Mouse (Mus musculus): ENCODE measurements around the gene Ccdc157. TPM values are rescaled to one million over a fixed set of nuclear protein-coding genes. Genes with fewer than 3 reads are reported as not detected.

The Ccdc157 gene
- polyA plus RNA-seq, 1 experiment: 9.4 TPM

- peaks cover 2% of the 10 kb centered on the region; the same call in 1 of the 2 replicates for H3K4me1 ChIP-seq (ENCODE audit: control insufficient read depth, insufficient read depth, low read length)
- no peak for TF ChIP-seq CTCF (IDR thresholded peaks at IDR 0.05; ENCODE audit: borderline replicate concordance, insufficient read depth, low read length)
- TF ChIP-seq POLR2A (IDR thresholded peaks at IDR 0.05; ENCODE audit: low read depth, low read length): peak; percentile 99
- H3K4me3 ChIP-seq (ENCODE audit: insufficient read depth, low read length): peak overlapping the region; percentile 46
- peak overlapping the region; percentile 63 for H3K27ac ChIP-seq (ENCODE audit: insufficient read depth, low read length)
These were observed 63.8 kb downstream of the Ccdc157 start for GRCm38 (mm10) chr11:4096054-4096984.

- Histone ChIP-seq H3K4me1 (ENCODE audit: control insufficient read depth, insufficient read depth, low read length) (peaks cover 2% of the 10 kb centered on the region; the same call in 1 of the 2 replicates), H3K27ac (ENCODE audit: insufficient read depth, low read length) (peak within 1 kb of the TSS; percentile 37), H3K4me3 (ENCODE audit: insufficient read depth, low read length) (peak within 1 kb of the TSS; percentile 44)
- TF ChIP-seq POLR2A (IDR thresholded peaks at IDR 0.05; ENCODE audit: low read depth, low read length): no peak; the same call in 1 of the 2 replicates
- peak; percentile 19; the same call in 1 of the 2 replicates for TF ChIP-seq CTCF (IDR thresholded peaks at IDR 0.05; ENCODE audit: borderline replicate concordance, insufficient read depth, low read length)
These were observed 64.7 kb downstream of the Ccdc157 start, which contains the start of gene Mtfp1 for GRCm38 (mm10) chr11:4095171-4096053. Gene Mtfp1, minus strand, starts transcription at chr11:4095445.

GRCm38 (mm10) chr11:4094378-4095170, 65.5 kb downstream of the Ccdc157 start:
- TF ChIP-seq POLR2A (IDR thresholded peaks at IDR 0.05; ENCODE audit: low read depth, low read length): no peak
- no peak for TF ChIP-seq CTCF (IDR thresholded peaks at IDR 0.05; ENCODE audit: borderline replicate concordance, insufficient read depth, low read length)
- H3K4me1 ChIP-seq (ENCODE audit: control insufficient read depth, insufficient read depth, low read length): peaks cover 2% of the 10 kb centered on the region; the same call in 1 of the 2 replicates
- H3K4me3 ChIP-seq (ENCODE audit: insufficient read depth, low read length): peak overlapping the region; percentile 15; the same call in 1 of the 2 replicates
- no peak overlapping the region for H3K27ac ChIP-seq (ENCODE audit: insufficient read depth, low read length)

- peaks cover 2% of the 10 kb centered on the region; the same call in 1 of the 2 replicates for H3K4me1 ChIP-seq (ENCODE audit: control insufficient read depth, insufficient read depth, low read length)
- H3K4me3 ChIP-seq (ENCODE audit: insufficient read depth, low read length): no peak overlapping the region
- no peak overlapping the region for H3K27ac ChIP-seq (ENCODE audit: insufficient read depth, low read length)
- no peak for TF ChIP-seq POLR2A (IDR thresholded peaks at IDR 0.05; ENCODE audit: low read depth, low read length)
- no peak for TF ChIP-seq CTCF (IDR thresholded peaks at IDR 0.05; ENCODE audit: borderline replicate concordance, insufficient read depth, low read length)
These were observed 66.4 kb downstream of the Ccdc157 start for GRCm38 (mm10) chr11:4093459-4094377.

Other genes with a start within 250 kb of the Ccdc157 start
- gene Slc35e4, start 245.6 kb downstream of the Ccdc157 start, polyA plus RNA-seq (2011; ENCODE audit: insufficient read length, low read depth, missing spikeins): 12.0 and 13.1 TPM in 2 replicates
- 75.4 and 97.1 TPM in 2 replicates for gene Tcn2, start 228.1 kb downstream of the Ccdc157 start, polyA plus RNA-seq (2011; ENCODE audit: insufficient read length, low read depth, missing spikeins)
- 146 and 152 TPM in 2 replicates for gene Pes1, start 196.3 kb downstream of the Ccdc157 start, polyA plus RNA-seq (2011; ENCODE audit: insufficient read length, low read depth, missing spikeins)
- gene 4930556J24Rik, start 183.5 kb downstream of the Ccdc157 start, polyA plus RNA-seq (2011; ENCODE audit: insufficient read length, low read depth, missing spikeins): not detected in 2 replicates
- gene Gal3st1, start 176.7 kb downstream of the Ccdc157 start, polyA plus RNA-seq (2011; ENCODE audit: insufficient read length, low read depth, missing spikeins): 0.73 and 0.86 TPM in 2 replicates
- gene Sec14l4, start 128.8 kb downstream of the Ccdc157 start, polyA plus RNA-seq (2011; ENCODE audit: insufficient read length, low read depth, missing spikeins): not detected in 2 replicates
- not detected in 2 replicates for gene Sec14l3, start 95.5 kb downstream of the Ccdc157 start, polyA plus RNA-seq (2011; ENCODE audit: insufficient read length, low read depth, missing spikeins)
- 0.49 and 1.6 TPM in 2 replicates for gene Mtfp1, start 64.8 kb downstream of the Ccdc157 start, polyA plus RNA-seq (2011; ENCODE audit: insufficient read length, low read depth, missing spikeins)
- gene Sec14l2, start 36.9 kb downstream of the Ccdc157 start, polyA plus RNA-seq (2011; ENCODE audit: insufficient read length, low read depth, missing spikeins): 1.8 and 2.5 TPM in 2 replicates
- 16.4 and 19.6 TPM in 2 replicates for gene Rnf215, start 25.1 kb downstream of the Ccdc157 start, polyA plus RNA-seq (2011; ENCODE audit: insufficient read length, low read depth, missing spikeins)
- 42.5 and 46.8 TPM in 2 replicates for gene Sf3a1, start 57 bp upstream of the Ccdc157 start, polyA plus RNA-seq (2011; ENCODE audit: insufficient read length, low read depth, missing spikeins)
- gene Tbc1d10a, start 26.5 kb upstream of the Ccdc157 start, polyA plus RNA-seq (2011; ENCODE audit: insufficient read length, low read depth, missing spikeins): 18.3 and 20.7 TPM in 2 replicates
- gene Castor1, start 57.9 kb upstream of the Ccdc157 start, polyA plus RNA-seq (2011; ENCODE audit: insufficient read length, low read depth, missing spikeins): 13.9 and 19.1 TPM in 2 replicates
- not detected in 2 replicates for gene Osm, start 76.1 kb upstream of the Ccdc157 start, polyA plus RNA-seq (2011; ENCODE audit: insufficient read length, low read depth, missing spikeins)
- 17.0 and 20.3 TPM in 2 replicates for gene Lif, start 97.3 kb upstream of the Ccdc157 start, polyA plus RNA-seq (2011; ENCODE audit: insufficient read length, low read depth, missing spikeins)